Mouse (Mus musculus): ENCODE data around the gene Zscan22. TPM values are rescaled to one million over a fixed set of nuclear protein-coding genes. Genes with fewer than 3 reads are reported as not detected.
"Not testable (repeated sequence)": the region's sequence is repeated elsewhere in the genome, so short reads cannot be mapped to it uniquely, and the experiment has no call there.

Zscan22 gene
- total RNA-seq (2014; rRNA removed): 1.2 and 1.5 TPM in 2 replicates
- polyA plus RNA-seq (2012; rRNA removed): 5.7 and 6.6 TPM in 2 replicates

DNA sequence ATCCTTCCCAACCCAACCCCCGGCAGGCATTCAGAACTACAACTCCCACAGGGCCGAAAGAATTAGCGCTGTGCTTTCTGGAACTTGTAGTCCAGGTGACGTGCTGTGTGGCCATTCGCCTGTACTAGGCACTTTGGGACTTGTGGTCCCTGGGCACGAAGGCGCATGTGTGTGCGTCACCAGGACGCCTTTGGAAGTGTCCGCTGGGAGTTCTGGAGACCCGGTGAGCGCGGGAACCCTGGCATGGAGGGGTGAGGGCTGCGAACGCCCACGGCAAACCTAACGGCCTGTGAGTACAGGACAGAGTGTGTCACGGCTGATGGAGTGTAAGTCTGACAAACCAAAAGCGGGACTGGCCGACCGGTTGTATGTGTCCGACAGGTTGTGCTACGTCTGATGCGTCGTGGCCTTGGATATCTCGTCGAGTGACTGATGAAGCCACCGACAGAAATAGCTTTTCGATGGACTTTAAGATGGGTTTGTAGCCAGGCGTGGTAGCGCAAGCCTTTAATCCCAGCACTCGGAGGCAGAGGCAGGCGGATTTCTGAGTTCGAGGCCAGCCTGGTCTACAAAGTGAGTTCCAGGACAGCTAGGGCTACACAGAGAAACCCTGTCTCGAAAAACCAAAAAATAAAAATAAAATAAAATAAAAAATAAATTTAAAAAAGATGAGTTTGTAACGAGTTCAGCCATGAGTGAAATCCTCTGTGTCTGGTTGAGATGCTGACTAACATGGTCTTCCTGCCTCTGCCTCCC, at the start of gene Zscan22:
TSS of gene Zscan22 (plus strand) at position 161 of the 756 bp plus-strand sequence.
- H3K4me1 ChIP-seq (ENCODE audit: control insufficient read depth, insufficient read depth, low read length): peaks cover 6% of the 10 kb centered on the region; the same call in 1 of the 2 replicates
- peaks cover 3% of the 10 kb centered on the region; the same call in 1 of the 2 replicates for H3K36me3 ChIP-seq (ENCODE audit: control insufficient read depth, insufficient read depth, low read length)
- TF ChIP-seq CTCF (IDR thresholded peaks at IDR 0.05; ENCODE audit: low read depth, low read length): no peak
- TF ChIP-seq POLR2A (IDR thresholded peaks at IDR 0.05; ENCODE audit: extremely low read depth, insufficient read depth, low read length): peak; percentile 45; the same call in 1 of the 2 replicates
- WGBS: 4% methylated on average over 36 of the region's 36 CpGs
- H3K9ac ChIP-seq (ENCODE audit: low read depth, low read length): peak within 1 kb of the TSS; percentile 77
- DNase-seq (ENCODE audit: extremely low read depth, low read depth, low spot score): peak; percentile 97
- no peaks in the 10 kb centered on the region for H3K27me3 ChIP-seq (ENCODE audit: control insufficient read depth, insufficient read depth, low read length)
- H3K4me3 ChIP-seq (ENCODE audit: insufficient read depth, low read depth, low read length): peak within 1 kb of the TSS; percentile 79
- no peak within 1 kb of the TSS; the same call in 1 of the 2 replicates for H3K27ac ChIP-seq (replicated peaks; ENCODE audit: insufficient read depth, low read depth, low read length)
- H3K79me2 ChIP-seq (ENCODE audit: control insufficient read depth, insufficient read depth, low read length): peaks cover 7% of the 10 kb centered on the region; the same call in 1 of the 2 replicates

DNA sequence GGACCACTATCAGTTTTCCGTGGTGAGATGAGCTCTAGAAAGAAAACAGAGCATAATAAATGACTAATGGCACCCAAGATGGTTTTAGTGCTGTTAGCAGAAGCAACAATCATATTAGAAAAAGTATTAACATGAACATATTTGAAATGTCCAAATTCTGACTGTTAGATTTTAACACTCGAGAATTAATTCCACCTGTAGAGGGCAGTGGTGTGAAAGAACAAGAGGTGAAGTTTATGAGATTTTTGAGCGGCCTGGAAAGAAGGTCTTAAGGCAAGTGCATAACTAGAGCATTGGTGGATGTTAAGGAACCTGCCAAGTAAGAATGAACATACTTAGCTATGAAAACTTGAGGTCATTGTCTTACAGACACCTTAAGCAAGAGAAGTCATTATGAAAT, 23.3 kb upstream of the Zscan22 start:
- Histone ChIP-seq H3K36me3 (ENCODE audit: control insufficient read depth, insufficient read depth, low read length) (no peaks in the 10 kb centered on the region), H3K4me3 (ENCODE audit: insufficient read depth, low read depth, low read length) (no peak overlapping the region), H3K4me1 (ENCODE audit: control insufficient read depth, insufficient read depth, low read length) (no peaks in the 10 kb centered on the region), H3K79me2 (ENCODE audit: control insufficient read depth, insufficient read depth, low read length) (no peaks in the 10 kb centered on the region), H3K9ac (ENCODE audit: low read depth, low read length) (no peak overlapping the region), H3K27me3 (ENCODE audit: control insufficient read depth, insufficient read depth, low read length) (no peaks in the 10 kb centered on the region), H3K27ac (replicated peaks; ENCODE audit: insufficient read depth, low read depth, low read length) (no peak overlapping the region)
- peak; percentile 58 for DNase-seq (ENCODE audit: extremely low read depth, low read depth, low spot score)
- 9% methylated on average over 3 of the region's 3 CpGs for WGBS
- TF ChIP-seq POLR2A (IDR thresholded peaks at IDR 0.05; ENCODE audit: extremely low read depth, insufficient read depth, low read length): no peak
- TF ChIP-seq CTCF (IDR thresholded peaks at IDR 0.05; ENCODE audit: low read depth, low read length): no peak

DNA sequence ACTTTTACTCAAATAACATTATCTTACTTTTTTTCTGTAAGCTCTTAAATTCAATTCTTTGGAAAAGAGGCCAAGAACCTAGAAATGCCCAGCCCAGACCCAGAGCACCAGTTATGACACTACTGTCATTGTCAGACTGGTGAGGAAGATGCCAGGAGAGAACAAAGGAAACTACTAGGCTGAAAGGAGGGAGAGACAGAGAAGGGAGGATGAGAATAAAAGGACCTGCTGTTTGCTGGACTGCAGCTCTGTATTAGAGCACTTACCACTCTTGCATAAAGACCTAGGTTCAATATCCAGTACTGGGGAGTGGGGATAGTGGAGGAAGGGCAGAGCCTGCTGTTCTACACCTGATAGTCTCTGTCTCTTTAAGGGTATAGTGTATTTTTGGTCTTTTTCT, 17.6 kb upstream of the Zscan22 start:
- TF ChIP-seq CTCF (IDR thresholded peaks at IDR 0.05; ENCODE audit: low read depth, low read length): no peak
- no peak for TF ChIP-seq POLR2A (IDR thresholded peaks at IDR 0.05; ENCODE audit: extremely low read depth, insufficient read depth, low read length)
- H3K27ac ChIP-seq (replicated peaks; ENCODE audit: insufficient read depth, low read depth, low read length): no peak overlapping the region
- H3K4me1 ChIP-seq (ENCODE audit: control insufficient read depth, insufficient read depth, low read length): peaks cover 4% of the 10 kb centered on the region
- no peaks in the 10 kb centered on the region for H3K79me2 ChIP-seq (ENCODE audit: control insufficient read depth, insufficient read depth, low read length)
- H3K27me3 ChIP-seq (ENCODE audit: control insufficient read depth, insufficient read depth, low read length): no peaks in the 10 kb centered on the region
- H3K36me3 ChIP-seq (ENCODE audit: control insufficient read depth, insufficient read depth, low read length): peaks cover under 1% of the 10 kb centered on the region; the same call in 1 of the 2 replicates
- H3K4me3 ChIP-seq (ENCODE audit: insufficient read depth, low read depth, low read length): no peak overlapping the region
- no peak overlapping the region for H3K9ac ChIP-seq (ENCODE audit: low read depth, low read length)
- no peak for DNase-seq (ENCODE audit: extremely low read depth, low read depth, low spot score)

DNA sequence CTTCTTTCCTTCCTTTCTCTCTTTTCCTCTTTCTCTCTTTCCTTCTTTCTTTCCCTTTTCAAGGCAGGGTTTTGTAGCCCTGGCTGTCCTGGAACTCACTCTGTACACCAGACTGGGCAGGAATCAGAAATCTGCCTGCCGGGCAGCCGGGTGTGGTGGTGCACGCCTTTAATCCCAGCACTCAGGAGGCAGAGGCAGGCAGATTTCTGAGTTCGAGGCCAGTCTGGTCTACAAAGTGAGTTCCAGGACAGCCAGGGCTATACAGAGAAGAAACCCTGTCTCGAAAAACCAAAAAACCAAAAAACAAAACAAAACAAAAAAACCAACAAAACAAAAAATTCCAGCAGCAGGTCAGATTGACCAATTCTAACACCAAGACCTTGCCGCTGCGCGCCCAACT, 17.1 kb upstream of the Zscan22 start:
- H3K27me3 ChIP-seq (ENCODE audit: control insufficient read depth, insufficient read depth, low read length); H3K36me3 ChIP-seq (ENCODE audit: control insufficient read depth, insufficient read depth, low read length); H3K9ac ChIP-seq (ENCODE audit: low read depth, low read length); H3K4me1 ChIP-seq (ENCODE audit: control insufficient read depth, insufficient read depth, low read length); H3K27ac ChIP-seq (replicated peaks; ENCODE audit: insufficient read depth, low read depth, low read length); DNase-seq (ENCODE audit: extremely low read depth, low read depth, low spot score); H3K79me2 ChIP-seq (ENCODE audit: control insufficient read depth, insufficient read depth, low read length): not testable (repeated sequence)
- WGBS: 41% methylated on average over 8 of the region's 8 CpGs
- peak overlapping the region; percentile 35; the same call in 1 of the 2 replicates for H3K4me3 ChIP-seq (ENCODE audit: insufficient read depth, low read depth, low read length)

DNA sequence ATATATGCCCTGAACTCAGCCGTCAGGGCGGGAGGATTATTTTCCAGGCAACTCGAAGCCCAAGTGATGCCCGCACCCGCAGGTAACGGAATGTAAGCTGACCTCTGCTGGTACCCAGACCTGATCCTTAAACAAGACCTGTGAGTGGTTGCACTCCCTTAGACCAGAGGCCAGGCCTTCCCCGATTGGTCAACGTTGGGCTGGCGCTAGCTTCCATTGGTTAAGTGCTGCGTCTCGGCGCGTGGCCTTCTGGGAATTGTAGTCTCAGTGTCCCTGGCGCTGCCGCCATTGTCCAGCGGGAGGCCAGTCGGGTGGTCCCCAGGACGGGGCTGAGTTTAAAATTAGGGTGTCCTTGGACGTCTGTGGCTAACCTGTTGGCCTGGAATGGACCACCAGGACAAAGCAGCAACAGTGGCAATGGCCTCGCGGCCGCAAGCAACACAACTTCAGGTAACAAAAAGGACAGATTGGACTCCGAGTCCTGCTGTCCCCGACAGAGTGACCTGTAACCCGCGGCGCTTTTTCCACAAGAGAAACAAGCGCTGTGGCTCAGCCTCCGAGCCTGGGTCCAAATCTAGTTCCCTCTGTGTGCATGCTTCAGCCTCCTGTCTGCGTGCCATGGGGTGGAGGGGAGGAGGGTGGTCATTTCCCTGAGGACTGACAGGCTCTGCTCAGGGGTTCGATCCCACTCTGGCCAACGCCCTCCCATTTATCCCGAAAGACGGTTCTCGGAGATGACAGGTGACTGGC, 16.5 kb upstream of the Zscan22 start, which contains the start of gene Zfp128:
TSS of gene Zfp128 (plus strand) at position 267 of the 750 bp plus-strand sequence.
- Histone ChIP-seq H3K79me2 (ENCODE audit: control insufficient read depth, insufficient read depth, low read length) (no peaks in the 10 kb centered on the region), H3K27ac (replicated peaks; ENCODE audit: insufficient read depth, low read depth, low read length) (peak within 1 kb of the TSS; percentile 22), H3K4me3 (ENCODE audit: insufficient read depth, low read depth, low read length) (peak within 1 kb of the TSS; percentile 67), H3K36me3 (ENCODE audit: control insufficient read depth, insufficient read depth, low read length) (peaks cover 8% of the 10 kb centered on the region; the same call in 1 of the 2 replicates), H3K9ac (ENCODE audit: low read depth, low read length) (peak within 1 kb of the TSS; percentile 72), H3K4me1 (ENCODE audit: control insufficient read depth, insufficient read depth, low read length) (peaks cover 4% of the 10 kb centered on the region), H3K27me3 (ENCODE audit: control insufficient read depth, insufficient read depth, low read length) (no peaks in the 10 kb centered on the region)
- no peak for TF ChIP-seq POLR2A (IDR thresholded peaks at IDR 0.05; ENCODE audit: extremely low read depth, insufficient read depth, low read length)
- peak; percentile 7; the same call in 1 of the 2 replicates for TF ChIP-seq CTCF (IDR thresholded peaks at IDR 0.05; ENCODE audit: low read depth, low read length)
- peak; percentile 96 for DNase-seq (ENCODE audit: extremely low read depth, low read depth, low spot score)
- under 1% methylated on average over 35 of the region's 35 CpGs for WGBS

Data from liver, adult 2 months (tissue).